Mouse (Mus musculus): ENCODE measurements around the gene 3110082J24Rik.

DNA sequence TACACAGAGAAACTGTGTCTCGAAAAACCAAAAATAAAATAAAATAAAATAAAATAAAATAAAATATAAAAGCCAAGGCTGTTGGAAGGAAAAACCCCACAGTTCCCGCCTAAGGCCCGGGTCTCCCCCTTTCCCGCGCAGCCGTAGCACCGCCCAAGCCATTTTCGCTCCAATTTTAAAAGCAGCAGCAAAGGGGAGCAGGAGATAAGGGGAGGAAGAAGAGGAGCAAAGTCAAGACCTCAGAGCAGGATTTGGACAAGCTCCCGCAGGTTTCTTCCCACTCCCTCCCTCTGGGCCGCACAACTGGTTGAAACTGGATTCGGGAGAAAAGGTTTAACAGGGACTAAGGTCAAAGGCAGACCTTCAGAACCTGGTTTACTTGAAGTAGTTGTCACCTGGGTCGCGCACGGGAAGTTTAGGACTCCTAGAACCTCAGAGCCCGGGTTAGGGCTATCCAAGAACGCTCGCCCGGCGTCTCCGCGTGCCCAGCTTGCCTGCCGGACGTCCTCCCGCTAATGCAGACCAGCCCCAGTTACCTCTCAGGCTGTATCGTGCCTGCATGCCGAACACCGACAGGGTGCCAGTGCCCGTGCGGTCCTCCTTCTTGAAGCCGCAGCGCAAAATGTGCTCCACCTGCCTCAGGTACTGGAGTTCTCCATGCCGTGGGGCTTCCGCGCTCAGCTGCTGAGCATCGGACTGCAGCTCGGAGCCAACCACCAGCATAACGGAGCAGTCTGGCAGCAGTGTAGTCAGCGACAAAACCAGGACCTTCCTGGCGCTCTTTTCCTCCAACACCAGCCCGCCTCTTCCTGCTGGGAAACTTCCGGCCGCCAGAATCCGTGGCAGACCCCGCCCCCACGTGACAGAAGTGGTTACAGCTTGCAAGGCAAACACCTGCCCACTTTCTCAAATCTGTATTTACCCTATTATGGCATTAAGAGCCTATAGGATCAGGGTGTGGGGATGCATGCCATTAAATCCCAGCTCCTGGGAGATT, 32.8 kb downstream of the 3110082J24Rik start, which contains the start of gene Tyms:
- no peak for TF ChIP-seq CTCF (IDR thresholded peaks at IDR 0.05; ENCODE audit: low read depth, low read length)
- TF ChIP-seq TAL1 (conservative IDR thresholded peaks at IDR 0.05; ENCODE audit: low read depth, low read length) = no peak
- TF ChIP-seq GATA1 (IDR thresholded peaks at IDR 0.05; ENCODE audit: borderline replicate concordance, low read length) = no peak
- TF ChIP-seq POLR2AphosphoS5 (IDR thresholded peaks at IDR 0.05; ENCODE audit: insufficient replicate concordance, low read depth, low read length) = no peak
- TF ChIP-seq GATA2 (IDR thresholded peaks at IDR 0.05; ENCODE audit: borderline replicate concordance, low read depth, low read length) = no peak
